Mouse (Mus musculus) CH12.LX (cell line): ENCODE measurements around the gene Slc38a10.
A peak's percentile ranks its signal among the peaks of the same experiment; 100 is the strongest.

Experiments used
- CTCF ChIP-seq, 2 experiments: IDR thresholded peaks in 1 of 2; conservative IDR thresholded peaks in 1 of 2; 2 replicates each; pipeline ENCODE4 v1.5.1; 2011 to 2012; ENCODE audit warnings: low read depth in 2 of 2, low read length in 2 of 2, improper control_type of control experiment in 1 of 2, inconsistent platforms in 1 of 2, mild to moderate bottlenecking in 1 of 2, moderate library complexity in 1 of 2
- POLR2A ChIP-seq: IDR thresholded peaks from 2 replicates; pipeline ENCODE4 v1.6.1; 2011; ENCODE audit warnings: low read depth, mild to moderate bottlenecking, improper control_type of control experiment, low read length

GRCm38 (mm10) chr11:120072986-120073647 is 78.0 kb downstream of the Slc38a10 start:
- no peak for TF ChIP-seq POLR2A
- peak in 1 of 2 experiments; percentile 58; a peak in 2 of 4 replicates for TF ChIP-seq CTCF (conservative IDR thresholded peaks at IDR 0.05 in 1 of 2, IDR thresholded peaks at IDR 0.05 in 1 of 2; ENCODE audit: low read depth in 2 of 2, low read length in 2 of 2)
